Mouse (Mus musculus): ENCODE results near the gene Lrrc3.

Gene Lrrc3

GRCm38 (mm10) chr10:77869651-77870050 is 32.7 kb downstream of the Lrrc3 start:
- intact Hi-C loops (cut with DNase I): no loop called here

DNA sequence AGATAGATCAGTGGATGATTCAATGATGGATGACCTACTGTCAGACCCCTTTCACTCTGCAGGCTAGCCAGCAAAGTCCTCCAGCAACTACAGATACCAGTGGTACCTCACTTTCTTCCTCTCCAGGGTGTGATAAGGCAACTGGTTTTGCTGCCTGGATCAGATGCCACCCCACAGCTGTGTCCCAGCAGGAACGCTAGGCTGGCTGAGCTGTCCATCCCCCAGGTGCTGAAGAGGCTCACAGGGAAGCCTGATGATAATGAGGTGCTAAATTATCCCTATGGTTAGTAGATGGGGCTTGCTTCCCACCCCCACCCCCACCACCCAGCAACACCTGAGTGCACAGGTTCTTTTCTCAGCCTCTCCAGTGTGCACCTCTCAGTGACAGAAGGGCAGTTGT is 34.8 kb downstream of the Lrrc3 start:
- intact Hi-C loops (cut with DNase I): no loop called here

DNA sequence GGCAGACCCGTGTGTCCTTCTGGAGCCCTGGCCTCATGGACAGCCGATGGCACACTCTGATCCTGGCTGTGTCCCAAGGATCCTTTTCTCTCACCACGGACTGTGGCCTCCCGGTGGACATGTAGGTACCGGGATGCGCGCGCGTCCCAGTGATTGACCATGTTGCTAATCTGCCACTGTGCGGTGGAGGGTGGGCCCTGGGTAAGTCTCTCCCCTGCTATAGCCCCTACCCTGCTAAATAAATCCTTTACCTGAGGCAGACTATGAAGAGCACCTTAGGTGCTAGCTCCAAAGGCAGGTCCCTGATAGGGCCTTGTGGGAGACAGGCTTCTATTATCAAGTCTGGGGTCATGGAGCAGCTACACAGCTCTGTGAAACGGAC is 37.6 kb downstream of the Lrrc3 start:
- intact Hi-C loops (cut with DNase I): no loop called here

GRCm38 (mm10) chr10:77864067-77864761 is 38.1 kb downstream of the Lrrc3 start:
- intact Hi-C loops (cut with DNase I): no loop called here

GRCm38 (mm10) chr10:77861675-77862074 is 40.7 kb downstream of the Lrrc3 start, which contains the start of gene Gm3285:
Gene Gm3285, plus strand, starts transcription at chr10:77861975.
- intact Hi-C loops (cut with DNase I): no loop called here

- intact Hi-C loops (cut with DNase I): no loop called here
Observed at GRCm38 (mm10) chr10:77852559-77852958, 49.8 kb downstream of the Lrrc3 start, which contains the start of gene Gm10318. Gene Gm10318, plus strand, starts transcription at chr10:77852859.
